Mouse (Mus musculus) stomach, postnatal 0 days (tissue): ENCODE measurements around the gene Fen1. TPM values are rescaled to one million over a fixed set of nuclear protein-coding genes. Genes with fewer than 3 reads are reported as not detected.

Source experiments
- ATAC-seq: fragments of 200-750 bp; cut with Nextera tagmentation; 2 replicates; pipeline ENCODE4 v1.8.0; 2017; ENCODE audit not compliant: low FRiP score, low TSS enrichment
- DNase-seq: peaks from one replicate; pipeline ENCODE4 v3.0.0-alpha.2; 2016; ENCODE audit warnings: low spot score
- H3K27ac ChIP-seq: fragments of 300-500 bp; sonication (generic); replicated peaks from 2 replicates; pipeline ENCODE4 v1.5.1; 2014; ENCODE audit warnings: mild to moderate bottlenecking, control low read depth
- H3K27me3 ChIP-seq: fragments of 300-500 bp; sonication (generic); 2 replicates; pipeline ENCODE4 v1.6.1; 2014; ENCODE audit warnings: low read length; ENCODE audit not compliant: control insufficient read depth, insufficient read depth
- H3K36me3 ChIP-seq: fragments of 300-500 bp; sonication (generic); 2 replicates; pipeline ENCODE4 v1.6.1; 2014; ENCODE audit warnings: low read length, mixed read lengths; ENCODE audit not compliant: control insufficient read depth, insufficient read depth
- H3K4me1 ChIP-seq: fragments of 300-500 bp; sonication (generic); replicated peaks from 2 replicates; pipeline ENCODE4 v1.6.1; 2014; ENCODE audit warnings: antibody characterized with exemption; ENCODE audit not compliant: control insufficient read depth, insufficient read depth
- H3K4me2 ChIP-seq: fragments of 300-500 bp; sonication (generic); replicated peaks from 2 replicates; pipeline ENCODE4 v1.6.1; 2014; ENCODE audit warnings: low read depth, mild to moderate bottlenecking, control low read depth, moderate library complexity
- H3K4me3 ChIP-seq: fragments of 300-500 bp; sonication (generic); 2 replicates; pipeline ENCODE4 v1.5.1; 2014; ENCODE audit warnings: low read depth, low read length, control low read depth
- H3K9ac ChIP-seq: fragments of 300-500 bp; sonication (generic); 2 replicates; pipeline ENCODE4 v1.6.1; 2014; ENCODE audit warnings: mild to moderate bottlenecking, low read length, control low read depth, mixed read lengths
- H3K9me3 ChIP-seq: fragments of 300-500 bp; sonication (generic); 2 replicates; pipeline ENCODE4 v1.6.1; 2016; ENCODE audit warnings: low read length; ENCODE audit not compliant: control insufficient read depth
- CTCF ChIP-seq: IDR thresholded peaks from 2 replicates; pipeline ENCODE4 v1.5.1; 2016; ENCODE audit warnings: antibody characterized with exemption, low read depth, mild to moderate bottlenecking, moderate library complexity
- EP300 ChIP-seq: optimal IDR thresholded peaks from 2 replicates; pipeline ENCODE3; 2016; ENCODE audit warnings: antibody characterized with exemption
- WGBS: fragments of 180-500 bp; shearing (Covaris S2); extraction: QIAGEN DNeasy Blood & Tissue Kit; methylation state at CpG from one replicate; pipeline ENCODE4 v1.1.7; 2014; 5-methylcytosine and 5-hydroxymethylcytosine counted together
- polyA plus RNA-seq: library from polyadenylated mRNA; unstranded; fragments of >200 nt; fragmentation: Nextera tagmentation; extraction: Ambion mirVana; gene quantifications from 2 replicates; pipeline ENCODE4 v1.2.1, GENCODE M21; 2015

The Fen1 gene
- polyA plus RNA-seq, 1 experiment from 2014 or later, result 29.2 TPM

- no peak for TF ChIP-seq CTCF
- no peak for TF ChIP-seq EP300
- under 1% methylated on average over 24 of the region's 26 CpGs for WGBS
- ATAC-seq (no peak; the same call in 1 of the 2 replicates), DNase-seq (no peak)
- Histone ChIP-seq H3K4me2 (peak overlapping the region; percentile 74), H3K9ac (peak overlapping the region; percentile 66), H3K27ac (peak overlapping the region; percentile 50), H3K4me1 (no peaks in the 10 kb centered on the region), H3K9me3 (no peaks in the 10 kb centered on the region), H3K27me3 (no peaks in the 10 kb centered on the region), H3K4me3 (peak overlapping the region; percentile 48), H3K36me3 (no peaks in the 10 kb centered on the region)
These were observed 36.1 kb upstream of the Fen1 start for GRCm38 (mm10) chr19:10239975-10240653.

DNA sequence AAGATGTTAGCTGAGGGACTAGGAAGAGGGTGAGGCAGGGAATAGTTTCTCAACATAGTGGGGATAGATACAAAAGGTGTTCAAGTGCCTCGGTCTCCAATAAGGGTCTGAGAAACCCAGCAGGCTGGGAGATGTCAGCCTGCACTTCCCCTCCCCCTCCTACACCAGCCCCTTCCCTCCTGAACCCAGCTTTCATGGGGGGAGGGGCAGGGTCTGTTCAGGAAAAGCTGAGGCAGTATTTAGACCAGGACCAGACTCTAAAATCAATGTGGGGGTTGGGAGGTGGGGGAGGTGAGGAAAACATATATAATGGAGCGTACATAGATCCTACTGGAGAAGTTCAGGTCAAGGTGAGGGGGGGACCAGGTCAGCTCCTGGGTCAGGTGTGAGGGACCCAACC, 35.5 kb upstream of the Fen1 start:
- H3K9me3 ChIP-seq, result no peaks in the 10 kb centered on the region
- no peaks in the 10 kb centered on the region for H3K4me1 ChIP-seq
- H3K27me3 ChIP-seq, result no peaks in the 10 kb centered on the region
- ATAC-seq (no peak), DNase-seq (no peak)
- H3K36me3 ChIP-seq, result no peaks in the 10 kb centered on the region
- WGBS, result 45% methylated on average over 2 of the region's 2 CpGs
- H3K9ac ChIP-seq, result peak overlapping the region; percentile 66; the same call in 1 of the 2 replicates
- H3K4me2 ChIP-seq, result peak overlapping the region; percentile 74
- TF ChIP-seq CTCF (no peak), EP300 (no peak)
- peak overlapping the region; percentile 48 for H3K4me3 ChIP-seq
- H3K27ac ChIP-seq, result peak overlapping the region; percentile 50

- H3K4me1 ChIP-seq, result no peaks in the 10 kb centered on the region
- H3K27me3 ChIP-seq, result no peaks in the 10 kb centered on the region
- no peaks in the 10 kb centered on the region for H3K36me3 ChIP-seq
- ATAC-seq (peak; percentile 45), DNase-seq (peak; percentile 75)
- TF ChIP-seq CTCF (no peak), EP300 (no peak)
- H3K4me2 ChIP-seq, result peak overlapping the region; percentile 74
- peak overlapping the region; percentile 73; the same call in 1 of the 2 replicates for H3K27ac ChIP-seq
- no peaks in the 10 kb centered on the region for H3K9me3 ChIP-seq
- 52% methylated on average over 3 of the region's 3 CpGs for WGBS
- H3K9ac ChIP-seq, result no peak overlapping the region
- no peak overlapping the region; the same call in 1 of the 2 replicates for H3K4me3 ChIP-seq
These were observed 34.5 kb upstream of the Fen1 start for GRCm38 (mm10) chr19:10238477-10238876.

GRCm38 (mm10) chr19:10235784-10236565, 32.0 kb upstream of the Fen1 start:
- no peak overlapping the region for H3K4me3 ChIP-seq
- H3K9me3 ChIP-seq, result no peaks in the 10 kb centered on the region
- H3K4me2 ChIP-seq, result no peak overlapping the region
- no peaks in the 10 kb centered on the region for H3K27me3 ChIP-seq
- H3K9ac ChIP-seq, result no peak overlapping the region
- H3K36me3 ChIP-seq, result no peaks in the 10 kb centered on the region
- WGBS, result 57% methylated on average over 9 of the region's 9 CpGs
- TF ChIP-seq EP300 (no peak), CTCF (no peak)
- no peaks in the 10 kb centered on the region for H3K4me1 ChIP-seq
- ATAC-seq (peak; percentile 74), DNase-seq (peak; percentile 89)
- H3K27ac ChIP-seq, result peak overlapping the region; percentile 56

DNA sequence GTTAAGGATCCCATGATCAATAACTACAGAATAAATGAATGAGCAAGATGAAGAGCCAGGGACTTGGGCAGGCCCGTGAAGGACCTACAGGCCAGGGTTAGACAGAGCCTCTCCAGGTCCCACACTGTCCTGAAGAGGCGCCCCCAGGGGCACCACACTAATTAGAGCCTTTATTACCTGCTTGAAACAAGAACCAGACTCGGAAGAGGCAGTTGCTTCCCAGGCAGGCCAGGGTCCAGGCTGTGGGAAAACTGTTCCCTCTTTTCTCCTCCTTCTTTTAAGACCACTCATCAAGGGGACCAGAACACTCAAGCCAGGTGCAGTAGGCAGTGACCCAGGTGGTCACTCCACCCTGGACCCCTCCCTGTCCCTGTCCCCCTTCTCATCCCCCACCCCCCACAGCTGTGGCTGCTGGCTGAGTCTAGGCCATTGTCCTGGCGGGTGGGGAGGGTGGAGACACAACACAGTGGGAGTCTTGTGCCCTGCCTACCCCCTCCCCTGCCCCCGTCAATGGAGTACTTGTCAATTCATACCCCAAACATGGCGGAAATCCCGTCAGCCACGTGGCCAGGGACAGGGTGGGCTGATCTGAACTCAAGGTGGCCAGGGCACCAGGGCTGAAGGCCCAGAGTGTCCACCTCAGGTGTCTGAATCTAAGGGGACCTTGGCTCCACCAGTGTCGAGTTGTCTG, 28.5 kb upstream of the Fen1 start:
- Histone ChIP-seq H3K4me3 (no peak overlapping the region), H3K4me2 (no peak overlapping the region), H3K9me3 (no peaks in the 10 kb centered on the region), H3K27me3 (no peaks in the 10 kb centered on the region), H3K9ac (no peak overlapping the region), H3K36me3 (no peaks in the 10 kb centered on the region), H3K4me1 (0 out of 2 replicates have a peak, but pooled peaks cover 4% of the 10 kb centered on the region), H3K27ac (no peak overlapping the region)
- TF ChIP-seq EP300 (no peak), CTCF (no peak)
- WGBS, result 50% methylated on average over 9 of the region's 9 CpGs
- DNase-seq (no peak), ATAC-seq (no peak)
